26 mouse cellular contexts compared by ENCODE assay signal in the genomic region with DNA sequence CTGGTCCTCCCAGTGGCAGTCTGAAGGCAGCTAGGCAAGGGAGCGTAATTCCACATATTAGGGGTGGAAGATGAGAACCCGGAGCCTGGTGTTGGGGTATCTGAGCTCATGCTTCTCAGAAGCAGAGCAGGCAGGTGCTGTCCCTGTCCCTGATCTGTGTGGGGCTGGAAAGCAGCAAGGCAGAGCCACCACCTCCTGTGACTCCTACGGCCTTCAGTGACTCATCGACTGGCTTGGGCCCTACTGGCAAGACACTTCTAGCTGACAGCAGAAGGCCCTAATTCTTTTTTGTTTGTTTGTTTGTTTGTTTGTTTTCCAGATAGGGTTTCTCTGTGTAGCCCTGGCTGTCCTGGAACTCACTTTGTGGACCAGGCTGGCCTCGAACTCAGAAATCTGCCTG. TPM values are rescaled to one million over a fixed set of nuclear protein-coding genes. Genes with fewer than 3 reads are reported as not detected.
"Had no signal": no experiment of that assay in that cellular context is flagged by ENCODE, and none has a peak within 500 bp of the region (broad histone marks: within the 10 kb centered on the region; RNA-seq: fewer than 3 reads in every experiment).

No protein-coding gene starts in this region.

- ATAC-seq: midbrain, embryonic 15.5 days had no signal

- H3K4me3 ChIP-seq: limb, embryonic 12.5 days; limb, embryonic 15.5 days; midbrain, embryonic 12.5 days; midbrain, embryonic 15.5 days; neural tube, embryonic 12.5 days; neural tube, embryonic 15.5 days; stomach, embryonic 15.5 days had no signal

- H3K4me1 ChIP-seq: limb, embryonic 12.5 days; limb, embryonic 15.5 days; midbrain, embryonic 12.5 days; midbrain, embryonic 15.5 days; neural tube, embryonic 12.5 days; neural tube, embryonic 15.5 days had no signal

- DNase-seq: kidney, adult 8-10 months; kidney, postnatal 14 days; kidney, postnatal 4 days; left cerebral cortex, postnatal 4 days; lung, adult 2 months; lung, postnatal 14 days; lung, postnatal 4 days; right cerebral cortex, adult 18-20 months; right cerebral cortex, postnatal 14 days; right cerebral cortex, postnatal 4 days; spleen, adult 18-20 months; thymus, adult 2 months; thymus, postnatal 14 days; thymus, postnatal 4 days had no signal

- H3K27ac ChIP-seq: limb, embryonic 12.5 days; limb, embryonic 15.5 days; liver, embryonic 14.5 days; midbrain, embryonic 12.5 days; midbrain, embryonic 15.5 days; neural tube, embryonic 12.5 days; neural tube, embryonic 15.5 days; stomach, embryonic 15.5 days had no signal

- H3K36me3 ChIP-seq: limb, embryonic 12.5 days; limb, embryonic 15.5 days; midbrain, embryonic 12.5 days; midbrain, embryonic 15.5 days; neural tube, embryonic 12.5 days; neural tube, embryonic 15.5 days; stomach, embryonic 15.5 days had no signal

- H3K27me3 ChIP-seq: limb, embryonic 12.5 days; limb, embryonic 15.5 days; midbrain, embryonic 12.5 days; midbrain, embryonic 15.5 days; neural tube, embryonic 12.5 days; neural tube, embryonic 15.5 days; stomach, embryonic 15.5 days had no signal

- H3K9ac ChIP-seq: limb, embryonic 12.5 days; limb, embryonic 15.5 days; liver, embryonic 14.5 days; midbrain, embryonic 12.5 days; midbrain, embryonic 15.5 days; neural tube, embryonic 12.5 days; neural tube, embryonic 15.5 days; stomach, embryonic 15.5 days had no signal

- H3K4me2 ChIP-seq: limb, embryonic 12.5 days; limb, embryonic 15.5 days; liver, embryonic 11.5 days; midbrain, embryonic 12.5 days; midbrain, embryonic 15.5 days; neural tube, embryonic 12.5 days; neural tube, embryonic 15.5 days; stomach, embryonic 15.5 days had no signal

- H3K9me3 ChIP-seq: limb, embryonic 12.5 days; limb, embryonic 15.5 days; midbrain, embryonic 12.5 days; midbrain, embryonic 15.5 days; neural tube, embryonic 12.5 days; neural tube, embryonic 15.5 days; stomach, embryonic 15.5 days had no signal

RNA-seq across cellular contexts. Expression of gene Pnpla1, which starts 7.7 kb away (rescaled TPM):
- total RNA-seq: megakaryocyte-erythroid progenitor cell, adult 5-6 weeks had no signal
- polyA plus RNA-seq: kidney, embryonic 16.5 days; limb, embryonic 12.5 days; liver, embryonic 11.5 days; lung, embryonic 16.5 days; midbrain, embryonic 12.5 days; neural tube, embryonic 12.5 days had no signal
